Mouse (Mus musculus): ENCODE measurements around the gene Il22ra1. TPM values are rescaled to one million over a fixed set of nuclear protein-coding genes. Genes with fewer than 3 reads are reported as not detected.

The Il22ra1 gene
- polyA plus RNA-seq, 1 experiment, result not detected

DNA sequence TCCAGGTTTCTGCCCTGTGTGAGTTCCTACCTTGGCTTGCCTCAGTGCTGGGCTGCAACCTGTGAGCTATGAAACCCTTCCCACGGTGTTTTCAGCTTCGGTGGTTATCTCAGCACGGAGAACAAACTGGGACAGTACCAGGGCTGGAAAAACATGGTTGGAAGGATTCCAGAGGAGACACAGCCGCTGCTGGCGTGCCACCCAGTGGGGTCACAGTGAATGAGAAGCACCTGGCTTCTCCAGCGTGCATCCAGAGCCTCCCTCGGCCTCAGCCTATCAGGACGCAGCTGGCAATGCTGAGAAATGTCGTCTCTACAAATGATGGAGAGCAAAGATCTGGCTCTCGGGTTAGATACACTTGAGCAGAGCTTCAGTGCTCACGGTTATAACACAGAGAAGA is 1.6 kb upstream of the Il22ra1 start:
- H3K4me3 ChIP-seq (ENCODE audit: insufficient read depth, low read length), result no peak overlapping the region
- no peak overlapping the region for H3K27ac ChIP-seq (ENCODE audit: insufficient read depth, low read length)
- H3K4me1 ChIP-seq (ENCODE audit: control insufficient read depth, insufficient read depth, low read length), result no peaks in the 10 kb centered on the region
- TF ChIP-seq CTCF (IDR thresholded peaks at IDR 0.05; ENCODE audit: borderline replicate concordance, insufficient read depth, low read length), result no peak
- no peak for TF ChIP-seq POLR2A (IDR thresholded peaks at IDR 0.05; ENCODE audit: low read depth, low read length)

DNA sequence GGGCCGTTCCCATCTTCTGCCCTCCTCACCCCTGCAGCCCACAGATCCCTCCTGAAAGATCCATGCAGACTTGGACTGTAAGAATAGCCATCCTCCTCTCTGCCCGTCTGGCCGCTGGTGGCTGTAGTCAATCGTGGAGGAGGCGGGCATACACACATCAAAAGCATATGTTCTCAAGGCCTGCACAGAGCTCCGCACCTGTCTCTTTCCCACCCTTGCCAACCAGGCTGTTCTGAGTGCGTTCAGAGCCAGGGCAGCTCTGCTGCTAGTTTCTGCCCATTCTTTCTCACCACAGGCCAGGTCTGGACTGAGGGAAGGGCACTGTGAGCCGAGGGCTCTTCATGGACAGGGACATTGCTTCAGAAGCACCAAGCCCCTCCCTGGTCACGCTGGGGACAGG is 2.2 kb downstream of the Il22ra1 start:
- no peak overlapping the region for H3K4me3 ChIP-seq (ENCODE audit: insufficient read depth, low read length)
- H3K4me1 ChIP-seq (ENCODE audit: control insufficient read depth, insufficient read depth, low read length), result no peaks in the 10 kb centered on the region
- TF ChIP-seq POLR2A (IDR thresholded peaks at IDR 0.05; ENCODE audit: low read depth, low read length) (no peak), CTCF (IDR thresholded peaks at IDR 0.05; ENCODE audit: borderline replicate concordance, insufficient read depth, low read length) (no peak)
- no peak overlapping the region for H3K27ac ChIP-seq (ENCODE audit: insufficient read depth, low read length)

DNA sequence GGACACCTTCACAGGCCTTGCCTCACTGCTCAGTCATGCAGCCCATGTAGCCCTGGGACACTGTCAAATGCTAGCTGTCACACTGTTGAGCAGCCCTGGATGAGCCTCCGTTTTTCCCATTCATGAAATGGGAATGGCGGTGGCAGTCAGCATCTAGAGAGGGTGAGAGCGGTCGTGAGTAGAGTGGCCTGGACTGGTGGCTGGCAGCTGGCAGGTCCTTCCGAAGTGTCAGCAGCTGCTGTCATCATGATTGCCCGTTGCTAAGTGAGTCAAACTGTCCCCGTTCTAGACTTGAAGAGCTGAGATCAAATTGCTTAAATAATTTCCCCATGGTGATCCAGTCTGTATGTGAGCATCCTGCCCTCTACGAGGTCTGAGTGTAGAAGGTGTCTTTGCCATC is 3.0 kb downstream of the Il22ra1 start:
- no peak overlapping the region for H3K27ac ChIP-seq (ENCODE audit: insufficient read depth, low read length)
- no peaks in the 10 kb centered on the region for H3K4me1 ChIP-seq (ENCODE audit: control insufficient read depth, insufficient read depth, low read length)
- TF ChIP-seq CTCF (IDR thresholded peaks at IDR 0.05; ENCODE audit: borderline replicate concordance, insufficient read depth, low read length), result no peak
- no peak for TF ChIP-seq POLR2A (IDR thresholded peaks at IDR 0.05; ENCODE audit: low read depth, low read length)
- no peak overlapping the region for H3K4me3 ChIP-seq (ENCODE audit: insufficient read depth, low read length)

DNA sequence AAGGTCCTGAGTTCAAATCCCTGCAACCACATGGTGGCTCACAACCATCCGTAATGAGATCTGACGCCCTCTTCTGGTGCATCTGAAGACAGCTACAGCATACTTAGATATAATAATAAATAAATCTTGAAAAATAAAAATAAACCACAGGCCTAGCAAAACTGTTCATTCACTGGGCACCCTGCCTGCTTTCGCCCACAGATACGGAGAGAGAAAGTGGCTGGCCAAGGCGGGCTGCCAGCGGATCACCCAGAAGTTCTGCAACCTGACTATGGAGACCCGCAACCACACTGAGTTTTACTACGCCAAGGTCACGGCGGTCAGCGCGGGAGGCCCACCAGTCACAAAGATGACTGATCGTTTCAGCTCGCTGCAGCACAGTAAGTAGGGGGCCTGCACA is 5.9 kb downstream of the Il22ra1 start:
- no peak overlapping the region for H3K4me3 ChIP-seq (ENCODE audit: insufficient read depth, low read length)
- no peak for TF ChIP-seq POLR2A (IDR thresholded peaks at IDR 0.05; ENCODE audit: low read depth, low read length)
- TF ChIP-seq CTCF (IDR thresholded peaks at IDR 0.05; ENCODE audit: borderline replicate concordance, insufficient read depth, low read length), result no peak
- no peaks in the 10 kb centered on the region for H3K4me1 ChIP-seq (ENCODE audit: control insufficient read depth, insufficient read depth, low read length)
- no peak overlapping the region for H3K27ac ChIP-seq (ENCODE audit: insufficient read depth, low read length)

DNA sequence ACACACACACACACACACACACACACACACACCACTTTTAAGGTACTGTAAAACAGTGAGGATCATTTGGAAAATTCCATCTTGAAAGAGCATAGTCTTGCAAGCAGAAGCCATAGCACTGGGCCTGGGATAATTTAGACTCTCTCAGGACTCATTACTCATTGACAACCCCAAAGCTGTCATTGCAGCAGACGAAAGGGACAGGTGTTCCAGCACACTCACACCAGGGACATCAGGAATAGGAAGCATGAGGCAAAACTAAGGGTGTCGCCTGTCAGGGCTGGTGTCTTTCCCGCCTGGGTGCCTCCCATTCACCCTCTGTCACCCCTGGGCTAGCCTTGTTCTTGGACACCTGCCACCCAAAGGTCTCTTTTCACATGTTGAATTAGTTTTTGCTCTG is 8.9 kb downstream of the Il22ra1 start:
- Histone ChIP-seq H3K27ac (ENCODE audit: insufficient read depth, low read length) (no peak overlapping the region), H3K4me3 (ENCODE audit: insufficient read depth, low read length) (no peak overlapping the region), H3K4me1 (ENCODE audit: control insufficient read depth, insufficient read depth, low read length) (no peaks in the 10 kb centered on the region)
- TF ChIP-seq POLR2A (IDR thresholded peaks at IDR 0.05; ENCODE audit: low read depth, low read length) (no peak), CTCF (IDR thresholded peaks at IDR 0.05; ENCODE audit: borderline replicate concordance, insufficient read depth, low read length) (no peak)

DNA sequence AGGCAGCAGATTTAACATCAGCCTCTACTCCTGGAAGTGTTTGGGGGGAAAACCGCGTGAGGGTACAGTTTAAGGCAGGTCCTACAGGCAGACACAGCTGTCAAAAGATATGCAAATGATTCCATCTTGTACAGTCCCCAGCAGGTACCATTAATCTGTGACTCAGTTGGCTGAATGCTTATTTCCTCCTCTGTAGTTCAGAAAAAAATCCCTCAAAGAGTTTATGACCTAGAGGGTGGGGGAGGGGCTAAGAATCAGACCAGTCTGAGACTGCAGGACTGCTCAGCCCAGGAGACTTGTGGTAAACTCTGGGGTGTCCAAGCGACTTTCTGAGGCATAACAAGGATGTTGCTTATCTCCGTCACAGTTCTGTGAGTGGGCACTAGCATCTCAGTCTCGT is 10.3 kb downstream of the Il22ra1 start:
- H3K4me3 ChIP-seq (ENCODE audit: insufficient read depth, low read length), result no peak overlapping the region
- TF ChIP-seq POLR2A (IDR thresholded peaks at IDR 0.05; ENCODE audit: low read depth, low read length) (no peak), CTCF (IDR thresholded peaks at IDR 0.05; ENCODE audit: borderline replicate concordance, insufficient read depth, low read length) (no peak)
- H3K4me1 ChIP-seq (ENCODE audit: control insufficient read depth, insufficient read depth, low read length), result no peaks in the 10 kb centered on the region
- no peak overlapping the region for H3K27ac ChIP-seq (ENCODE audit: insufficient read depth, low read length)

DNA sequence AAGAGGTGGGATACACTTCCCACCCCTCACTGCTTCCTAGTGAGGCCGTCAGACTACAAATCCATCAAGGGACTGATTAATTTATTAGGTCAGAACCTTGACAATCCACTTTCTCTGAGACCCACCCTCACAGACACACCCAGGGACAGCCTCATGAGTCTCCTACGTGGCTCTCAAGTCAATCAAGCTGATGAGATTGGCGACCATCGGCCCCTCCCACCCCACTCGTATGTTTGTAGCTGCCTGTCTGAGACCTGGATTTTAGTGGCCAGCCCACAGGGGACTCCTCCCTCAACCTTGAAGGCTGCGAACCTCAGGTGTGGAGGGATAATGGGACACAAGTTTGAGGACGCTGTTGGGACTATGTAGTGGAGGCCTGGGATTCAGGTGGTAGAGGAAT is 11.2 kb downstream of the Il22ra1 start:
- Histone ChIP-seq H3K27ac (ENCODE audit: insufficient read depth, low read length) (no peak overlapping the region), H3K4me1 (ENCODE audit: control insufficient read depth, insufficient read depth, low read length) (no peaks in the 10 kb centered on the region), H3K4me3 (ENCODE audit: insufficient read depth, low read length) (no peak overlapping the region)
- TF ChIP-seq POLR2A (IDR thresholded peaks at IDR 0.05; ENCODE audit: low read depth, low read length) (no peak), CTCF (IDR thresholded peaks at IDR 0.05; ENCODE audit: borderline replicate concordance, insufficient read depth, low read length) (no peak)

DNA sequence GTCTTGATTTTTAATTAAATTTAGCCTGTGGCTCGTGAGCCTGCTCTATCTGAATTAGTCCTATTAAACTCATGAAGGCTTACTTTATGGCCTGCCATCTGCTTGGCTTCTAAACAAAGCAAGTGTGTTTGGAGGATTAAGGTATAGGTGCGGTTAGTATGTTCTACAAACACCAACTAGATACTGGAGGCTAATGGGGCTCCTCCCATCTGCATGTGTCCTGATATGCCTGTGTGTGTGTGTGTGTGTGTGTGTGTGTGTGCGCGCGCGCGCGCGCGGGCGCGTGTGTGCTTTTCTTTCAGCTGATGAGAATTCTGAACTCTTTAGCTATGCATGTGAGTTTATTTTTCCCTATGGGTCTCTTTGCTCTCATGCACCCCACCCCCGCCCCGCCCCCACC is 11.7 kb downstream of the Il22ra1 start:
- Histone ChIP-seq H3K27ac (ENCODE audit: insufficient read depth, low read length) (no peak overlapping the region), H3K4me1 (ENCODE audit: control insufficient read depth, insufficient read depth, low read length) (no peaks in the 10 kb centered on the region), H3K4me3 (ENCODE audit: insufficient read depth, low read length) (no peak overlapping the region)
- no peak for TF ChIP-seq CTCF (IDR thresholded peaks at IDR 0.05; ENCODE audit: borderline replicate concordance, insufficient read depth, low read length)
- no peak for TF ChIP-seq POLR2A (IDR thresholded peaks at IDR 0.05; ENCODE audit: low read depth, low read length)

DNA sequence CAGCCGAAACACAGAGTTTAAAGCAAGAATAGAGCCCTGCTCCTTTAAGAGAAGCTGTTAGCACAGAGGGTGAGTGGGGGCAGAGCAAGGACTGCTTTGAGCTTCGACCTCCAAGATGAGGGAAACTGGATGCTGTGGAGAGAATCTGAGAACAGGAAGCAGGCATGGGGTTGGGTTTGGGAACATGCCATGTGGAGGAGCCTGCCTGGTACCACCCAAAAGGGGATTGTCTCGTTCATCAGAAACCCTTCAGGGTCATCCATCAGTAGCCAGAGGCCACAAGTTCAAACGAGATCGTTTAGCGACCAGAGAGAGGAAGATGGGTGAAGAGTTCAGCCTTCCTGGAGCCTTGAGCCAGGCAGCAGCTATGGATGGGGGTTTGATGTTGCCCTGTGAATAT is 15.5 kb downstream of the Il22ra1 start:
- no peak overlapping the region for H3K4me3 ChIP-seq (ENCODE audit: insufficient read depth, low read length)
- H3K27ac ChIP-seq (ENCODE audit: insufficient read depth, low read length), result no peak overlapping the region
- no peak for TF ChIP-seq CTCF (IDR thresholded peaks at IDR 0.05; ENCODE audit: borderline replicate concordance, insufficient read depth, low read length)
- no peak for TF ChIP-seq POLR2A (IDR thresholded peaks at IDR 0.05; ENCODE audit: low read depth, low read length)
- H3K4me1 ChIP-seq (ENCODE audit: control insufficient read depth, insufficient read depth, low read length), result no peaks in the 10 kb centered on the region

DNA sequence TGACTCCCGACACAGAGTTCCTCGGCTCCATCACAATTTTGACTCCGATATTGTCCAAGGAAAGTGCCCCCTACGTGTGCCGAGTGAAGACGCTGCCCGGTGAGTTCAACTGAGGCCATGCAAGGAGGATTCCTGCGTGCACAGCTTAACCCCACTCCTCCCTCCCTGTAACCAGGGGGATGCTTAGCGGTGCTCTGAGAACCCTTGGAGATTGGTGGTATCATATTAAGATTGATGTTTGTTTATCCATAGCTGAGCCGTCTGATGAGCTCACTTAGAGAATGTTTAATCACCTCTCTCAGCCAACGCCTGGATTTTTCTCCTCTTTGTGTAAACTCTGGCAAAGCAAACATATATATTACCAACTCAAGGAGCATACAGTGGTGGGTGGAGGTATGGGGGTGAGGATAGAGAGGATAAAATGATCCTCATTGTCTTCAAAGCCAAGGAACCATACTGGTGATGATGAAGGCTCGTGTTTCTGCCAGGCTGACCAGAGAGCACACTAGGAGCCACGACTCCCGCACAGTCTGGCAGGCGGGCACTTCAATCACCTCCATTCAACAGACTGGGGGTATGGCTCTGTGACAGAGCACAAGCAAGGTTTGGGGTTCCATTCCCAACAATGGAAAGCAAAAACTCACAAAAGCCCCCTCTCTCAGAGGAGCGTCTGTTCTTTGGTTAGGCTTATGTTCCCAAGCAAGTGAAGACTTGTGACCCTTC is 16.9 kb downstream of the Il22ra1 start:
- no peak overlapping the region for H3K27ac ChIP-seq (ENCODE audit: insufficient read depth, low read length)
- TF ChIP-seq CTCF (IDR thresholded peaks at IDR 0.05; ENCODE audit: borderline replicate concordance, insufficient read depth, low read length), result no peak
- TF ChIP-seq POLR2A (IDR thresholded peaks at IDR 0.05; ENCODE audit: low read depth, low read length), result no peak
- no peak overlapping the region for H3K4me3 ChIP-seq (ENCODE audit: insufficient read depth, low read length)
- H3K4me1 ChIP-seq (ENCODE audit: control insufficient read depth, insufficient read depth, low read length), result no peaks in the 10 kb centered on the region
